Mouse (Mus musculus) hematopoietic multipotent progenitor cell, adult 10-12 weeks (in vitro differentiated cells): ENCODE measurements around the gene Usp31. TPM values are rescaled to one million over a fixed set of nuclear protein-coding genes. Genes with fewer than 3 reads are reported as not detected.

ENCODE experiments used
- polyA plus RNA-seq: library from polyadenylated mRNA; stranded (reverse); fragments of >175 nt; gene quantifications from 2 replicates; pipeline ENCODE4 v1.2.3, GENCODE M21; 2012; ENCODE audit warnings: low replicate concordance

The Usp31 gene
- 1.0 and 1.5 TPM in 2 replicates for polyA plus RNA-seq

GRCm38 (mm10) chr7:121707073-121707667, at the start of gene Usp31:
TSS of gene Usp31 (minus strand) at chr7:121707253.

DNA sequence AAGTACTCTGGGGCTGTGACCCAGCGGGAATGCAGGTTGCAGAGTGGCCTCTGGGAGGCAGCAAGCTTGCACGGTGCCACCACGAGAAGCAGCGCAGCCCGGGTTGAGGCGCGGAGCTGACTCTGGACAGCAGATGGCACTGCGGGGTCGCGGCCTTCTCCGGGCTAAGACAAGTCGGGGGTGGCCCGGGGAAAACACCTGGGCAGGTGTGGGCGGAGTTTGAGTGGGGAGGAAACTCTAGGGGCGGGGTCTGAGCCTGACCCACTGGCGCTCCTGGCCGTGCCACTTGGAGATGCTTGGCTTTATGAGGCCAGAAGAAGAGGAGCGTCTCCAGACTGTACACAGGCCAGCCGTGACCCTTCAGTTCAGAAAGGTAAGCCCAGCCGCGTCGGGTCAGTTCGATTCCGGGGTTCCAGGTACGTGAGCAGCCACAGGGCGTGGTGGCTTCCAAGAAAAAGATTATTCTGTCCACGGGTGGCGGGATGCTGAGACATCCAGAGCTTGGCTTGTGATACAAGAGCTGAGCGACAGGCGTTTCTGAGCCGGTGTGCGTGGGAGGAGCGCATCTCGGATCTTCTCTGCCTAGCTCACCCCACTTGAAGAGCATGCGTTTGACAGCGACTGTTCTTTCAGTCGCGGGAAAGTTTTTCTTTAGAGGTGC, 27.2 kb upstream of the Usp31 start, which contains the start of gene Scnn1g:
Gene Scnn1g (plus strand): TSS at position 309 of the 661 bp plus-strand sequence.

Other genes with a start within 250 kb of the Usp31 start
- not detected in 2 replicates for gene Scnn1g, start 27.2 kb upstream of the Usp31 start, polyA plus RNA-seq
- gene Scnn1b, start 157.8 kb upstream of the Usp31 start, polyA plus RNA-seq = not detected in 2 replicates